Mouse (Mus musculus): ENCODE measurements around the gene Gm9817. TPM values are rescaled to one million over a fixed set of nuclear protein-coding genes. Genes with fewer than 3 reads are reported as not detected.
"Not testable (repeated sequence)": the region's sequence is repeated elsewhere in the genome, so short reads cannot be mapped to it uniquely, and the experiment has no call there.

Gene Gm9817
- 8.5 and 12.3 TPM in 2 replicates for total RNA-seq (2012; rRNA removed)

- H3K9me3 ChIP-seq (ENCODE audit: control insufficient read depth, insufficient read depth, low read depth, low read length); H3K36me3 ChIP-seq (ENCODE audit: control insufficient read depth, insufficient read depth, low read length, poor library complexity, severe bottlenecking); in situ Hi-C loops (cut with MboI; ENCODE audit: low sequenced_read_pairs in 2 of 2, unreplicated experiment in 2 of 2); DNase-seq (ENCODE audit: low read depth, low spot score); H3K27ac ChIP-seq (ENCODE audit: insufficient read depth, low read depth, low read length, poor library complexity, severe bottlenecking); H3K9ac ChIP-seq (ENCODE audit: insufficient read depth, low read depth, low read length, poor library complexity, severe bottlenecking); H3K4me1 ChIP-seq (ENCODE audit: control insufficient read depth in 2 of 2, insufficient read depth in 2 of 2, low read length in 2 of 2, poor library complexity in 1 of 2): not testable (repeated sequence)
- 0 out of 2 replicates have a peak, but pooled peaks have one; percentile 3 for TF ChIP-seq ZNF384 (IDR thresholded peaks at IDR 0.05; ENCODE audit: low read depth, low read length)
- H3K4me3 ChIP-seq (ENCODE audit: insufficient read depth in 1 of 2, low read depth in 1 of 2, low read length in 2 of 2, poor library complexity in 1 of 2, severe bottlenecking in 1 of 2), result peak within 1 kb of the TSS in 1 of 2 experiments; percentile 45; a peak in 1 of 4 replicates
Measured at GRCm38 (mm10) chr13:45078392-45078791, at the start of gene Gm9817. TSS of gene Gm9817 (plus strand) at chr13:45078692.

GRCm38 (mm10) chr13:45029791-45030190 lies 48.7 kb upstream of the Gm9817 start:
- H3K36me3 ChIP-seq (ENCODE audit: control insufficient read depth, insufficient read depth, low read length, poor library complexity, severe bottlenecking), result no peaks in the 10 kb centered on the region
- in situ Hi-C loops (cut with MboI; ENCODE audit: low sequenced_read_pairs in 2 of 2, unreplicated experiment in 2 of 2), result loop anchor here (5.0 kb wide), 1 partner anchor 448 kb away; no protein-coding TSS in a partner anchor
- H3K27ac ChIP-seq (ENCODE audit: insufficient read depth, low read depth, low read length, poor library complexity, severe bottlenecking), result no peak overlapping the region
- no peaks in the 10 kb centered on the region for H3K4me1 ChIP-seq (ENCODE audit: control insufficient read depth in 2 of 2, insufficient read depth in 2 of 2, low read length in 2 of 2, poor library complexity in 1 of 2)
- no peak overlapping the region for H3K4me3 ChIP-seq (ENCODE audit: insufficient read depth in 1 of 2, low read depth in 1 of 2, low read length in 2 of 2, poor library complexity in 1 of 2, severe bottlenecking in 1 of 2)
- no peaks in the 10 kb centered on the region for H3K9me3 ChIP-seq (ENCODE audit: control insufficient read depth, insufficient read depth, low read depth, low read length)
- H3K9ac ChIP-seq (ENCODE audit: insufficient read depth, low read depth, low read length, poor library complexity, severe bottlenecking), result no peak overlapping the region
- no peak for TF ChIP-seq ZNF384 (IDR thresholded peaks at IDR 0.05; ENCODE audit: low read depth, low read length)
- no peak for TF ChIP-seq MAFK (IDR thresholded peaks at IDR 0.05; ENCODE audit: insufficient read depth, low read depth, low read length)
- no peak for TF ChIP-seq ZC3H11A (IDR thresholded peaks at IDR 0.05; ENCODE audit: borderline replicate concordance, low read depth, low read length)
- TF ChIP-seq HCFC1 (IDR thresholded peaks at IDR 0.05; ENCODE audit: borderline replicate concordance, insufficient read depth, low read length), result no peak
- no peak for TF ChIP-seq CHD2 (IDR thresholded peaks at IDR 0.05; ENCODE audit: low read depth, low read length)
- no peak for DNase-seq (ENCODE audit: low read depth, low spot score)

GRCm38 (mm10) chr13:45030830-45031229 lies 47.7 kb upstream of the Gm9817 start:
- H3K27ac ChIP-seq (ENCODE audit: insufficient read depth, low read depth, low read length, poor library complexity, severe bottlenecking), result no peak overlapping the region
- TF ChIP-seq CHD2 (IDR thresholded peaks at IDR 0.05; ENCODE audit: low read depth, low read length) (no peak), HCFC1 (IDR thresholded peaks at IDR 0.05; ENCODE audit: borderline replicate concordance, insufficient read depth, low read length) (no peak), ZC3H11A (IDR thresholded peaks at IDR 0.05; ENCODE audit: borderline replicate concordance, low read depth, low read length) (peak; percentile 97), MAFK (IDR thresholded peaks at IDR 0.05; ENCODE audit: insufficient read depth, low read depth, low read length) (no peak), ZNF384 (IDR thresholded peaks at IDR 0.05; ENCODE audit: low read depth, low read length) (0 out of 2 replicates have a peak, but pooled peaks have one; percentile 32)
- in situ Hi-C loops (cut with MboI; ENCODE audit: low sequenced_read_pairs in 2 of 2, unreplicated experiment in 2 of 2), result loop anchor here (5.0 kb wide), 1 partner anchor 446 kb away; no protein-coding TSS in a partner anchor
- no peak overlapping the region for H3K9ac ChIP-seq (ENCODE audit: insufficient read depth, low read depth, low read length, poor library complexity, severe bottlenecking)
- DNase-seq (ENCODE audit: low read depth, low spot score), result peak; percentile 89
- H3K9me3 ChIP-seq (ENCODE audit: control insufficient read depth, insufficient read depth, low read depth, low read length), result no peaks in the 10 kb centered on the region
- H3K4me3 ChIP-seq (ENCODE audit: insufficient read depth in 1 of 2, low read depth in 1 of 2, low read length in 2 of 2, poor library complexity in 1 of 2, severe bottlenecking in 1 of 2), result no peak overlapping the region
- H3K36me3 ChIP-seq (ENCODE audit: control insufficient read depth, insufficient read depth, low read length, poor library complexity, severe bottlenecking), result no peaks in the 10 kb centered on the region
- H3K4me1 ChIP-seq (ENCODE audit: control insufficient read depth in 2 of 2, insufficient read depth in 2 of 2, low read length in 2 of 2, poor library complexity in 1 of 2), result no peaks in the 10 kb centered on the region

- in situ Hi-C loops (cut with MboI; ENCODE audit: low sequenced_read_pairs in 2 of 2, unreplicated experiment in 2 of 2), result loop anchor here (5.0 kb wide), 1 partner anchor 446 kb away; no protein-coding TSS in a partner anchor
- H3K36me3 ChIP-seq (ENCODE audit: control insufficient read depth, insufficient read depth, low read length, poor library complexity, severe bottlenecking), result no peaks in the 10 kb centered on the region
- H3K4me3 ChIP-seq (ENCODE audit: insufficient read depth in 1 of 2, low read depth in 1 of 2, low read length in 2 of 2, poor library complexity in 1 of 2, severe bottlenecking in 1 of 2), result no peak overlapping the region
Measured at GRCm38 (mm10) chr13:45031314-45031713, 47.2 kb upstream of the Gm9817 start.

GRCm38 (mm10) chr13:45031748-45032147 lies 46.7 kb upstream of the Gm9817 start:
- no peaks in the 10 kb centered on the region for H3K4me1 ChIP-seq (ENCODE audit: control insufficient read depth in 2 of 2, insufficient read depth in 2 of 2, low read length in 2 of 2, poor library complexity in 1 of 2)
- DNase-seq (ENCODE audit: low read depth, low spot score), result no peak
- H3K27ac ChIP-seq (ENCODE audit: insufficient read depth, low read depth, low read length, poor library complexity, severe bottlenecking), result no peak overlapping the region
- TF ChIP-seq ZC3H11A (IDR thresholded peaks at IDR 0.05; ENCODE audit: borderline replicate concordance, low read depth, low read length) (no peak), CHD2 (IDR thresholded peaks at IDR 0.05; ENCODE audit: low read depth, low read length) (no peak), ZNF384 (IDR thresholded peaks at IDR 0.05; ENCODE audit: low read depth, low read length) (no peak), HCFC1 (IDR thresholded peaks at IDR 0.05; ENCODE audit: borderline replicate concordance, insufficient read depth, low read length) (no peak), MAFK (IDR thresholded peaks at IDR 0.05; ENCODE audit: insufficient read depth, low read depth, low read length) (no peak)
- in situ Hi-C loops (cut with MboI; ENCODE audit: low sequenced_read_pairs in 2 of 2, unreplicated experiment in 2 of 2), result loop anchor here (5.0 kb wide), 1 partner anchor 446 kb away; no protein-coding TSS in a partner anchor
- H3K36me3 ChIP-seq (ENCODE audit: control insufficient read depth, insufficient read depth, low read length, poor library complexity, severe bottlenecking), result no peaks in the 10 kb centered on the region
- no peaks in the 10 kb centered on the region for H3K9me3 ChIP-seq (ENCODE audit: control insufficient read depth, insufficient read depth, low read depth, low read length)
- H3K4me3 ChIP-seq (ENCODE audit: insufficient read depth in 1 of 2, low read depth in 1 of 2, low read length in 2 of 2, poor library complexity in 1 of 2, severe bottlenecking in 1 of 2), result no peak overlapping the region
- H3K9ac ChIP-seq (ENCODE audit: insufficient read depth, low read depth, low read length, poor library complexity, severe bottlenecking), result no peak overlapping the region

More at GRCm38 (mm10) chr13:45031314-45031713, 47.2 kb upstream of the Gm9817 start:
- DNase-seq (ENCODE audit: low read depth, low spot score), result no peak
- Histone ChIP-seq H3K27ac (ENCODE audit: insufficient read depth, low read depth, low read length, poor library complexity, severe bottlenecking) (no peak overlapping the region), H3K9ac (ENCODE audit: insufficient read depth, low read depth, low read length, poor library complexity, severe bottlenecking) (no peak overlapping the region), H3K9me3 (ENCODE audit: control insufficient read depth, insufficient read depth, low read depth, low read length) (no peaks in the 10 kb centered on the region), H3K4me1 (ENCODE audit: control insufficient read depth in 2 of 2, insufficient read depth in 2 of 2, low read length in 2 of 2, poor library complexity in 1 of 2) (no peaks in the 10 kb centered on the region)
- TF ChIP-seq ZNF384 (IDR thresholded peaks at IDR 0.05; ENCODE audit: low read depth, low read length) (no peak), MAFK (IDR thresholded peaks at IDR 0.05; ENCODE audit: insufficient read depth, low read depth, low read length) (no peak), HCFC1 (IDR thresholded peaks at IDR 0.05; ENCODE audit: borderline replicate concordance, insufficient read depth, low read length) (no peak), ZC3H11A (IDR thresholded peaks at IDR 0.05; ENCODE audit: borderline replicate concordance, low read depth, low read length) (no peak), CHD2 (IDR thresholded peaks at IDR 0.05; ENCODE audit: low read depth, low read length) (no peak)
